Mouse (Mus musculus) B cell, adult 2 months (primary cell): ENCODE results near the gene Tmem229b.
"Not testable (repeated sequence)": the region's sequence is repeated elsewhere in the genome, so short reads cannot be mapped to it uniquely, and the experiment has no call there.

Experiments
- DNase-seq, 2 experiments: peaks; one replicate each; pipeline ENCODE4 v3.0.0; 2022

The Tmem229b gene

DNA sequence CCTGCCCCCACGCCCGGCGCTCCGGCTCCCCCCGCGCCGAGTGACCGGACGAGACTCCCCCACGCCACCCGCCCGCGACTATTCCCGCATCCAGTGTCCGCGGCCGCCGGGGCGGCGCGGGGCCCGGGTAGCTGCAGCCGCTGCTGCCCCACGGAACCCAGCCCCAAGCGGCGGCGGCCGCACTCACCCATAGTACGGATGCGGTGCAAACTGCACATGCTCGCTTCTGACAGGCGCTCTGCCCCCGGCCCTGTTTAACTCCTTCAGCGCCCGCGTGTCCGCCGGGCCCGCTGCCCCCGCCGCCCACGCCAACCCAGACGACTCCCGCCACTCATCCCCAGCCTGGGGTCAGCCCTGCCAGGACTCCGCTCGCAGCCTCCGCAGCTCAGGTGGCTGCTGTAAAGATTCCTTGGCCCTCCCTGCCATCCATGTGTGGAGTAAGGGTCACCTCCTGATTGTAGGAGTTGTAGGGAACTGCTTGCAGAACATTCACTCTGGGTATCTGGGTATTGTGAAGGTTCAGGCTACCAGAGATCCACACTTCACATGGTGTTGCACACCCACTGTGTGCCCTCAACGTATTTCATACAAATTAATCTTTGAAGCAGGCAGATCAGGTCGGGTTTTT, at the start of gene Tmem229b:
TSS of gene Tmem229b (minus strand) at position 502 of the 628 bp plus-strand sequence.
- DNase-seq = peak; percentile 58 to 59

DNA sequence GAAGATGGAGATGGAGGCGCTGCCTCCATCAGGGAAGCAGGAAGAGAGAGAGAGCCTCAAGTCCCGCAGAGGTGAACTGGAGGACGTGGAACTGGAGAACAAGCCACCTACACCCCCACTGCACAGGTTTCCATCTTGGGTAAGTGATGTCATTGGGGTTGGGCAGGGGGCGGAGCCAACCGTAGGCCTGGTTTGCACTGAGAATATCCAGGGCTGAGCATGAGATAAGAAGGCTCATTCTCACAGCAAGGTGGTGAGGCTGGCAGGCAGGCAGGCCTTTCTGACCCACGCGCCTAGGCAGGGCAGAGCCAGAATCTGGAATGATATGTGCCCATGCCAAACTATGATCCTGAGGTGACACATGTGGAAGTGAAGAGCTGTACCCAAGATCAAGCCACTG, 47.8 kb upstream of the Tmem229b start:
- DNase-seq = no peak

- no peak for DNase-seq
Measured at GRCm38 (mm10) chr12:79052073-79052472, 44.6 kb upstream of the Tmem229b start.

DNA sequence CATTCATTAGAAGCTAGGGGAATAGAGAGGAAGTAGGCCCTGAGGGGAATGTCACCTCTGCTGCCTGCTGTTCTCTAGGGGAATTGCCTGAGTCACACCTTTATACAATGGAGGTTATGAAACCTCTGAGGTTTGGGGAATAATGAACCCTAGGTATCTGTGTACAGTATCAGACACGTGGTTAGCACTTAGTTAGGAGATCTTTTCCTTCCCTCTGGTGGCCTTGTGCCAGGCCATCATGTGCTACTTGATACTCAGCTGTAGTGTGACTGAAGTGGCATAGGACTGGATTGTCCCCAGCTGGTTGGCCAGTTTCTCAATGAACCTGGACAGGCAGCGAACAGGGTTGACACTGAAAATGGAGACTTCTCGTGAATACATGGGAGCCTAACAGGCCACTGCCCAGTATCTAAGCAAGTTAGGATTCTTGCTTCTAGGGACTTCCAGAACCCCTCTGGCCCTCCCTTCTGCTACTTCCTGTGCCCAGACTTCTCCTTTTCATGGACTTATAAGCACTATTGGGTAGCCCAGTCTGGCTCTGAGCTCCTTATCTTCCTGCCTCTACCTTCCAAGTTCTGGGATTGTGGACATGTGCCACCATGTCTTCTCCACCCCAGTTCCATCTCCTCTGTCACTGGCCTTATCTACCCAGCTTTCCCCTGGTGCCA, 43.3 kb upstream of the Tmem229b start:
- no peak for DNase-seq

DNA sequence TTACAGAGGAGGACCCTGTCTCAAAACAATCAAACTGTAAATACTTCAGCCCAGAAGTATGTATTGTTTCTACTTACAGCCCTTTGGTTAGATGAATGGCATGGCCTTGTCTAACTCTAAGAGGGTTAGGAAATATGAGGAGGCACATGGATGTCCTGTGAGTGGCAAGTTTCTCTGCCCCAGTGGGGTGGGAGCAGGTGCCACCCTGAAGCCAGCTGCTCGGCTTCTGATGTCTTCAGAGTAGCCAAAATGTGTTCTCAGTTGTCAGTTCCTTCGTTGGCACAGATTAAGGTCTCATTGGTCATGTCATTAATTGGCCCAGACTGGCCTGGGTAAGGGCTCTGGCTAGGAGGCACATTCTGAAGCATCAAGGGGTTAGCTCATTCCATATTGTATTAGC, 42.4 kb upstream of the Tmem229b start:
- no peak for DNase-seq

DNA sequence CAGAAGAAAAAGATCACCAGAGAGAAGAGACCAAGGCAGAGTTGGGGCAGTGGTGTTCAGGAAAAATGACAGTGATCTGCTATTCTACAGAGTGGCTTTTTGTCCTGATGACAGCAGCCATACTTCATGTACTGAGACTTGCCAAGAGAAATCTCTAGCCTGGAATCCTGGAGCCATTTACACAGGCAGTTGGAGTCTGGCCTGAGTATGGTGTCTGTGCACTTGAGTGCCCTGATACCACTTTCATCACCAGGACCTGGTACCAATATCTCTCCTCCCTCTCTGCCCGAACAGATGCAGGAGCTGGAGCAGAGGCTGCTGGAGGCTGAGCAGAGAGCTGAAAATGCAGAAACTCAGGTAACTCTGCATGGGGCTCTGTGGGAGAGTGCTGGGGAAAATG, 41.5 kb upstream of the Tmem229b start:
- no peak for DNase-seq

- no peak for DNase-seq
Measured at GRCm38 (mm10) chr12:79047203-79047602, 39.8 kb upstream of the Tmem229b start.

- no peak for DNase-seq
Measured at GRCm38 (mm10) chr12:79046171-79046570, 38.7 kb upstream of the Tmem229b start.

DNA sequence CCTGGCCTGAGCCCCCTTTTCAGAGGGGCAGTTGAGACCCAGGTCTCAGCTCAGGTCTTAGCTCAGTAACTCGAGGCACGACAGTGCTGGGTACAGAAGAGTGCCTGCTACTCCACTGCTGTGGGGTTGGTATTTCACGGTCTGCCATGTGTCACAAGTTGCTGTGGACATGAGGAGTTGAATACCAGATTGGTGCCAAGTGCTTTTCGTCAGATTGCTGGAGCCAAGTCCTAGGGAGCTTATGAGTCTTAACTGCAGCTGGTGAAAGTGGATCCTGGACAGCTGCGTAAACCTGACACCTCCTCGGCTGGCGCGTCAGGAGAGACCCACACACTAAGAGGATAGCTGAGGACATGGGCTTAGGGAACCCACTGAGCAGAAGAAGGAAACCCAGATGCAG, 37.2 kb upstream of the Tmem229b start:
- no peak for DNase-seq

DNA sequence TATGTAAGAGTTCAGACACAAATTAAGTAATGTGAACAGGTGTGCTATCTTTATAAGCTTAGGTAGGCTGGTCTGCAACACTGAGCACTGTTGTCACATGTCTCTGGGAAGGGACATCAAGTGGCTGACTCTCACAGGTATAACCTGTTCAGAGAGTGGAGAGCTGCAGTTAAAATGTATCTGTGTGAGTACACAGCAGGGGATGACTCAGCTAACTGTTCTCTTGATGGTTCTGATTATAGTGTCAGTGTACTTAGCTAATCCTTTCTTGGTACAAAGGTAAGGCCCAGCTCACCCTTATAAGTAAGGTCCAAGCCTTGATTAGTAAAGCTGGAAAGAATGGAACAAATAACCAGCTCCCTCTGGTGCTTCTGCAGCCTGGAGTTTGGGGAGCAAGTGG, 34.0 kb upstream of the Tmem229b start:
- DNase-seq = no peak

GRCm38 (mm10) chr12:79040201-79040827, 32.9 kb upstream of the Tmem229b start:
- DNase-seq = no peak

GRCm38 (mm10) chr12:79039708-79040107, 32.3 kb upstream of the Tmem229b start:
- DNase-seq = no peak

- DNase-seq = no peak
Measured at GRCm38 (mm10) chr12:79035349-79035748, 27.9 kb upstream of the Tmem229b start.

DNA sequence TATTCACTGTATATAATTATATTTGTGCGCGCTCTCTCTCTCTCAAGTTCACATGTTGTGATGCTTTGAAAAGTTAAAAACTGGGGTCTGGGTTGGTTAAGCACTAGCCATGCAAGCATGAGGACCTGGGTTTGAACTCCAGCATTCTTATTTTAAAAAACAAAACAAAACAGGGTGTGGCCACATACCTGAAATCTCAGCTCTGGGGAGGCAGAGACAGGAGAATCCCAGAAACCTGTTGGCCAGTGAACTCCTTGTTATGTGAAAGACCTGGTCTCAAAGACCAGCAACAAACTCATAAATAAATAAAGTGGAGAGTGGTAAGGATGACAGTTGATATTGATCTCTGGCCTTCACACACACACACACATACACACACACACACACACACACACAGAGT, 26.9 kb upstream of the Tmem229b start:
- no peak for DNase-seq

GRCm38 (mm10) chr12:79028911-79029861, 21.8 kb upstream of the Tmem229b start, which contains the start of gene Plekhh1:
Plekhh1 (plus strand) TSS chr12:79029163.
- peak; percentile 54 to 64 for DNase-seq

GRCm38 (mm10) chr12:79027526-79027925, 20.1 kb upstream of the Tmem229b start:
- DNase-seq = not testable (repeated sequence)

GRCm38 (mm10) chr12:79022882-79023281, 15.5 kb upstream of the Tmem229b start:
- DNase-seq = peak; percentile 29 to 31

- no peak for DNase-seq
Measured at GRCm38 (mm10) chr12:79021902-79022301, 14.5 kb upstream of the Tmem229b start.

DNA sequence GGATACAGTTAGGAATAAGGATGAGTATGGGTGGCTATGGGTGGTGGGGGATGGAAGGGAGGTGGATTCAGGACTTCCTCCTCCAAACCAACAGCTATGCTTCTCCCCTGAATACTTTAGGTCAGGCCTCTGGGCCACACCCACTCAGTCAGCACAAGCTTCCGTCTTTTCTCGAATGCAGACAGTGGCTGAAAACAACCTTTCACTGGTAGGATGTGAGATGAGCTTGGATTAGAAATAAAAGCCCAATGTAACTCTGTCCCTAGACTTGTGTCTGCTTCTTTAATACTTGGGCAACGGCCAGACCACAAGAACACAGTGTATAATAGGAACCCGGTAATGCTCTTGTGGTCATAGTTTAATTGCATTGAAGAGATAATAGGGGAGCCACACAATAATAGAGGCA, 10.6 kb upstream of the Tmem229b start:
- DNase-seq = peak; percentile 35 to 49

- no peak for DNase-seq
Measured at GRCm38 (mm10) chr12:79016109-79016508, 8.7 kb upstream of the Tmem229b start.

- DNase-seq = no peak
Measured at GRCm38 (mm10) chr12:79010569-79010968, 3.1 kb upstream of the Tmem229b start.

DNA sequence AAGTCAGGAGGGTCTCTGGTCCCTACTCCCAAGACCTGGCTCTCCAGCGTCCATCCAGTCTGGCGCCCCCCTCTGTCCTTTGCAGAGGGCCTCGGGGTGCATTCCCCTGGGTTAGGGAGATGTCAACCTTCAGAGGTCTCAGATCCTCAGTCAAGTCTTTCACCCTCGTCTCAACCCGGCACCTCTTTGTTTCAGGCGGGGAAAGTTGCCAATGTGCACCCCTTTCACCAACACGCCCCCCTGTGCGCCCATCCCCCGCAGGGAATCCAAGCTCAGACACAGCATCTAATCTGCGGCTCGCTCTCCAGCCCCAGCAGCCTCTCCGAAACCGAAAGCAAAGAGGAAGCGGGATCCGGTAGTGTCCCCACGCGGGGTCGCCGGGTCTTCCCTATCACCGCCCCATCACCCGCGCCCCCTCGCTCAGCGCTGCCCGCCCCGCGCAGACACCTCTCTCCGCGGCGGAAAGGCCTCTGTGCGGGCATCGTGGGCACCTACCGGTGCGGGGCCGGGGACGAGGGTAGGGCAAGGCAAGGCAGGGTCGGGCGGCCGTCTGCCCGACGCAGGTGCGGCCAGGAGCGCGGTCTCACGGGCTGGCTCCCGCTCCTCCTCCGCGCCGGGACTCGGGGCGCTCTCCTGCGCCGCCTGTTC, 825 bp downstream of the Tmem229b start:
- DNase-seq = peak; percentile 75 to 76
